Mouse (Mus musculus): ENCODE data around the gene Herc6.

DNA sequence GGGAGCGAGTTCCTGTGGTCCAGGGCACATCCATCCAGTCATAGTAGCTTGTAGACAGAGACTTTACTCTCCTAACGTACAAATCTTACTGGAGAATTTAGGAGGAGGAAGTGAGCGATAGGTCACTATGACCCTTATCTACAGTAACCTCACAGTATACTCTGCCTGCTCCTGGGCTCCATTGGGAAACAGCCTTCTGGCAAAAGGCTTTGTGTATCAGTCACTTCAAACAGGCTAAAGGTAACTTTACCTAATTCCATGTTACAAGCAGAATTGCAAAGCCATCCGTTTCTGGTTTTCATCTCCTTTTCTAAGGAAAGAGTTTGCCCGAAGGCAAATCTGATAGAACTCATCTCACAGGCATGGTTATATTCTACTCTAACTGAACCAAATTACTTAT lies 42.9 kb upstream of the Herc6 start:
- TF ChIP-seq CTCF (IDR thresholded peaks at IDR 0.05; ENCODE audit: control insufficient read depth, insufficient read depth, insufficient read length) (no peak), MYOD1 (IDR thresholded peaks at IDR 0.05; ENCODE audit: control insufficient read depth, insufficient read length, low read depth) (no peak), USF1 (IDR thresholded peaks at IDR 0.05; ENCODE audit: low read depth) (no peak), MYOG (IDR thresholded peaks at IDR 0.05; ENCODE audit: control insufficient read depth, extremely low read depth, insufficient read length) (no peak), CEBPB (IDR thresholded peaks at IDR 0.05; ENCODE audit: low read depth) (no peak), MAX (IDR thresholded peaks at IDR 0.05) (no peak), FOSL1 (IDR thresholded peaks at IDR 0.05; ENCODE audit: insufficient read depth, low read length, poor library complexity, severe bottlenecking) (no peak)

Data from C2C12 (cell line).